Mouse (Mus musculus): ENCODE measurements around the gene Fbn1.

- TF ChIP-seq CTCF (IDR thresholded peaks at IDR 0.05; ENCODE audit: low read depth) (peak; percentile 27; the same call in 1 of the 2 replicates), EP300 (IDR thresholded peaks at IDR 0.05; ENCODE audit: low read depth) (no peak)
These were observed 48.0 kb upstream of the Fbn1 start for GRCm38 (mm10) chr2:125555830-125556229.
